ENCODE assay signal across 21 mouse cellular contexts in the genomic region with DNA sequence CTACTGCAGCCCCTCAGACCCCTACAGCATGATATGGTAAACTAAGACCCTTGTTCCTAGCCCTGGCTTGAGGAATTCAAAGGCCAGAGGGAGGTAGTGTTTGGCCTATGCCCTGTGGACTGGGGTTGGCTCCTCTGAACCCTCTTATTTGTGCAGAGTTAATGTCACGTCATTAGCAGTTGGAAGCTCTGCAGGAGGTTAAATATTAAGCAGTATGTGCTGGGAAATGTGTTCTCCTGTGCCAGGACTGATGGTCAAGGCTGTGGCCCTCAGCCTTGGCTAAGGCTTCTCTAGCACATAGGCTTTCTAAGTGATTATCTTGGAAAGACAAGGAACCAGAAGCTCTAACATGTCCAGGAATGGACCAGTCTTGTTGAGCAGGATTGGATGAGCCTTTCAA. TPM values are rescaled to one million over a fixed set of nuclear protein-coding genes. Genes with fewer than 3 reads are reported as not detected.
A peak's percentile ranks its signal among the peaks of the same experiment; 100 is the strongest.
DNase-seq lines count a peak whose midpoint lies in the region; ATAC-seq lines count a peak whose summit lies in the region.
"Had no signal": no experiment of that assay in that cellular context is flagged by ENCODE, and none has a peak within 500 bp of the region (broad histone marks: within the 10 kb centered on the region; RNA-seq: fewer than 3 reads in every experiment).

No protein-coding gene starts in this region.

- H3K4me2 ChIP-seq in kidney, embryonic 15.5 days: no peak overlapping the region
- no peak overlapping the region for H3K4me2 ChIP-seq in kidney, embryonic 16.5 days (replicated peaks; ENCODE audit: low read depth, low read length)
- no peak overlapping the region for H3K4me2 ChIP-seq in liver, embryonic 12.5 days
- no peak overlapping the region for H3K4me2 ChIP-seq in stomach, embryonic 16.5 days (ENCODE audit: low read depth, low read length)
- H3K4me2 ChIP-seq: embryonic facial prominence, embryonic 13.5 days; limb, embryonic 15.5 days had no signal

- peak; percentile 84 for DNase-seq in kidney, adult 11 months
- no peak for DNase-seq in left cerebral cortex, adult 8-10 months (ENCODE audit: low spot score in 2 of 2)
- no peak for DNase-seq in frontal cortex, postnatal 10 days (ENCODE audit: low spot score in 2 of 2)
- no peak for DNase-seq in urinary bladder, adult 2 months (ENCODE audit: low spot score)
- DNase-seq: adrenal gland, adult 2 months; cerebellum, adult 9-10 months; gastrocnemius, postnatal 36 days; lung, postnatal 10 days; midbrain, embryonic 14.5 days; right cerebral cortex, postnatal 25 days; thymus, postnatal 14 days had no signal

- 36% methylated on average over 1 of the region's 1 CpGs for WGBS in kidney, embryonic 15.5 days
- 36% methylated on average over 1 of the region's 1 CpGs for WGBS in kidney, embryonic 16.5 days
- 32% methylated on average over 1 of the region's 1 CpGs for WGBS in liver, embryonic 12.5 days (ENCODE audit: insufficient replicate concordance)
- WGBS in stomach, embryonic 16.5 days: 37% methylated on average over 1 of the region's 1 CpGs

- H3K9me3 ChIP-seq in kidney, embryonic 15.5 days (replicated peaks): no peaks in the 10 kb centered on the region
- H3K9me3 ChIP-seq in kidney, embryonic 16.5 days (ENCODE audit: low read length): no peaks in the 10 kb centered on the region
- no peaks in the 10 kb centered on the region for H3K9me3 ChIP-seq in liver, embryonic 12.5 days (replicated peaks)
- no peaks in the 10 kb centered on the region for H3K9me3 ChIP-seq in stomach, embryonic 16.5 days (replicated peaks; ENCODE audit: control insufficient read depth, low read length)
- H3K9me3 ChIP-seq: embryonic facial prominence, embryonic 13.5 days; hindbrain, embryonic 10.5 days; limb, embryonic 15.5 days had no signal

- H3K36me3 ChIP-seq in kidney, embryonic 15.5 days: no peaks in the 10 kb centered on the region
- no peaks in the 10 kb centered on the region for H3K36me3 ChIP-seq in kidney, embryonic 16.5 days (ENCODE audit: insufficient read depth, low read length)
- H3K36me3 ChIP-seq in liver, embryonic 12.5 days: no peaks in the 10 kb centered on the region
- no peaks in the 10 kb centered on the region for H3K36me3 ChIP-seq in stomach, embryonic 16.5 days (ENCODE audit: control insufficient read depth, insufficient read depth, low read length)
- H3K36me3 ChIP-seq: embryonic facial prominence, embryonic 13.5 days; hindbrain, embryonic 10.5 days; limb, embryonic 15.5 days had no signal

- no peak overlapping the region for H3K27ac ChIP-seq in kidney, embryonic 15.5 days
- no peak overlapping the region for H3K27ac ChIP-seq in kidney, embryonic 16.5 days (ENCODE audit: low read length)
- H3K27ac ChIP-seq in liver, embryonic 12.5 days: peak overlapping the region; percentile 59
- no peak overlapping the region for H3K27ac ChIP-seq in stomach, embryonic 16.5 days (ENCODE audit: low read length)
- H3K27ac ChIP-seq: embryonic facial prominence, embryonic 13.5 days; hindbrain, embryonic 10.5 days; hindbrain, postnatal 0 days; limb, embryonic 15.5 days had no signal

- no peak for ATAC-seq in kidney, embryonic 15.5 days (replicated peaks; ENCODE audit: low FRiP score)
- peak; percentile 37; the same call in 1 of the 2 replicates for ATAC-seq in kidney, embryonic 16.5 days (ENCODE audit: low FRiP score, low TSS enrichment)
- ATAC-seq in liver, embryonic 12.5 days: no peak; the same call in 1 of the 2 replicates
- ATAC-seq in stomach, embryonic 16.5 days (ENCODE audit: insufficient read depth, low FRiP score): peak; percentile 52; the same call in 1 of the 2 replicates
- ATAC-seq: forebrain, embryonic 14.5 days; hindbrain, postnatal 0 days had no signal

- no peak overlapping the region for H3K4me3 ChIP-seq in kidney, embryonic 15.5 days (replicated peaks)
- no peak overlapping the region for H3K4me3 ChIP-seq in kidney, embryonic 16.5 days (ENCODE audit: low read length)
- H3K4me3 ChIP-seq in liver, embryonic 12.5 days: no peak overlapping the region
- no peak overlapping the region for H3K4me3 ChIP-seq in stomach, embryonic 16.5 days (replicated peaks; ENCODE audit: low read length)
- H3K4me3 ChIP-seq: embryonic facial prominence, embryonic 13.5 days; hindbrain, embryonic 10.5 days; limb, embryonic 15.5 days; myocyte had no signal

- H3K9ac ChIP-seq in kidney, embryonic 15.5 days: no peak overlapping the region
- no peak overlapping the region for H3K9ac ChIP-seq in kidney, embryonic 16.5 days (replicated peaks; ENCODE audit: low read length)
- H3K9ac ChIP-seq in liver, embryonic 12.5 days: no peak overlapping the region
- no peak overlapping the region for H3K9ac ChIP-seq in stomach, embryonic 16.5 days (ENCODE audit: low read length)
- H3K9ac ChIP-seq: embryonic facial prominence, embryonic 13.5 days; limb, embryonic 15.5 days had no signal

- H3K4me1 ChIP-seq in kidney, embryonic 15.5 days: peaks cover 12% of the 10 kb centered on the region; the same call in 1 of the 2 replicates
- H3K4me1 ChIP-seq in kidney, embryonic 16.5 days (ENCODE audit: insufficient read depth, low read length): peaks cover 7% of the 10 kb centered on the region; the same call in 1 of the 2 replicates
- 0 out of 2 replicates have a peak, but pooled peaks cover 13% of the 10 kb centered on the region for H3K4me1 ChIP-seq in liver, embryonic 12.5 days
- H3K4me1 ChIP-seq in stomach, embryonic 16.5 days (ENCODE audit: control insufficient read depth, insufficient read depth, low read length): no peaks in the 10 kb centered on the region
- H3K4me1 ChIP-seq: embryonic facial prominence, embryonic 13.5 days had no signal

- H3K27me3 ChIP-seq in kidney, embryonic 15.5 days: no peaks in the 10 kb centered on the region
- H3K27me3 ChIP-seq in kidney, embryonic 16.5 days (ENCODE audit: insufficient read depth, low read length): no peaks in the 10 kb centered on the region
- H3K27me3 ChIP-seq in liver, embryonic 12.5 days (replicated peaks): no peaks in the 10 kb centered on the region; the same call in 1 of the 2 replicates
- H3K27me3 ChIP-seq in stomach, embryonic 16.5 days (ENCODE audit: control insufficient read depth, insufficient read depth, low read length): no peaks in the 10 kb centered on the region
- H3K27me3 ChIP-seq: embryonic facial prominence, embryonic 13.5 days; limb, embryonic 15.5 days had no signal

RNA-seq across cellular contexts. Expression of a gene that starts 49.6 kb away (rescaled TPM):
- 9.6 and 10.4 TPM in 2 replicates for polyA plus RNA-seq in kidney, embryonic 15.5 days (2015; fragmentation: Nextera tagmentation; extraction: Ambion mirVana)
- 11.0 and 11.6 TPM in 2 replicates for polyA plus RNA-seq in kidney, embryonic 16.5 days (2015; fragmentation: Nextera tagmentation; extraction: Ambion mirVana)
- polyA plus RNA-seq in liver, embryonic 12.5 days (2016; fragmentation: Nextera tagmentation; extraction: Ambion mirVana): 3.9 and 4.2 TPM in 2 replicates
- 11.9 and 12.4 TPM in 2 replicates for polyA plus RNA-seq in stomach, embryonic 16.5 days (2015; fragmentation: Nextera tagmentation; extraction: Ambion mirVana)
- total RNA-seq in left cerebral cortex, adult 8-10 months (2022): 10 to 100 TPM; 23.5 to 28.6 (median 26.1) TPM
- 60.0 and 69.6 TPM in 2 replicates for polyA plus RNA-seq in urinary bladder, adult 2 months (2012; rRNA removed)

Comparison
In these comparisons a context has a peak if more than half of its experiments do, and no peak if none do; other contexts are left out.
1. ATAC-seq: peak in kidney, embryonic 16.5 days (single experiment) and stomach, embryonic 16.5 days (single experiment); none in kidney, embryonic 15.5 days (single experiment) and liver, embryonic 12.5 days (single experiment).